In genomic region chr9:120690510-120690909, GRCm38 (mm10) we compare ENCODE assay signal across 9 mouse cellular contexts.
DNase-seq lines count a peak whose midpoint lies in the region; ATAC-seq and TF ChIP-seq lines count a peak whose summit lies in the region.
"Had no signal": no experiment of that assay in that cellular context is flagged by ENCODE, and none has a peak within 500 bp of the region (broad histone marks: within the 10 kb centered on the region; RNA-seq: fewer than 3 reads in every experiment).

No protein-coding gene starts in this region.

- TF ChIP-seq CTCF in left cerebral cortex, adult 2 months (IDR thresholded peaks at IDR 0.05), result no peak

- no peak overlapping the region for H3K9ac ChIP-seq in embryonic facial prominence, embryonic 14.5 days (ENCODE audit: low read depth, low read length)
- no peak overlapping the region for H3K9ac ChIP-seq in hindbrain, embryonic 15.5 days
- H3K9ac ChIP-seq in neural tube, embryonic 13.5 days, result no peak overlapping the region
- H3K9ac ChIP-seq: liver, postnatal 0 days had no signal

- H3K4me3 ChIP-seq in left cerebral cortex, adult 2 months, result no peak overlapping the region
- H3K4me3 ChIP-seq in embryonic facial prominence, embryonic 14.5 days (ENCODE audit: low read depth, low read length), result no peak overlapping the region
- H3K4me3 ChIP-seq in hindbrain, embryonic 15.5 days, result no peak overlapping the region
- no peak overlapping the region for H3K4me3 ChIP-seq in neural tube, embryonic 13.5 days

- H3K4me1 ChIP-seq in embryonic facial prominence, embryonic 14.5 days (ENCODE audit: control insufficient read depth, insufficient read depth, low read length), result peaks cover 35% of the 10 kb centered on the region
- peaks cover 36% of the 10 kb centered on the region for H3K4me1 ChIP-seq in hindbrain, embryonic 15.5 days (replicated peaks)
- peaks cover 48% of the 10 kb centered on the region for H3K4me1 ChIP-seq in neural tube, embryonic 13.5 days (replicated peaks)

- DNase-seq in left cerebral cortex, adult 2 months (ENCODE audit: extremely low spot score in 1 of 2, low spot score in 2 of 2), result no peak
- DNase-seq in left cerebral cortex, postnatal 14 days (ENCODE audit: low spot score in 2 of 2), result no peak
- DNase-seq in embryonic facial prominence, embryonic 14.5 days (ENCODE audit: low spot score), result no peak
- DNase-seq in urinary bladder, postnatal 25 days (ENCODE audit: low spot score), result no peak
- no peak for DNase-seq in cerebellum, adult 18-20 months
- DNase-seq: liver, postnatal 0 days had no signal

- WGBS in embryonic facial prominence, embryonic 14.5 days, result 10% methylated on average over 5 of the region's 5 CpGs
- WGBS in hindbrain, embryonic 15.5 days, result 31% methylated on average over 5 of the region's 5 CpGs
- 16% methylated on average over 5 of the region's 5 CpGs for WGBS in neural tube, embryonic 13.5 days

- intact Hi-C loops in left cerebral cortex, adult 2 months (cut with DNase I), result loop anchor here (2.0 to 5.0 kb wide), 2 partner anchors 42 to 247 kb away; no protein-coding TSS in a partner anchor
- intact Hi-C loops in left cerebral cortex, postnatal 14 days (cut with DNase I), result loop anchor here (5.0 kb wide), 1 partner anchor 247 kb away; no protein-coding TSS in a partner anchor

- peak overlapping the region; percentile 49 for H3K4me2 ChIP-seq in embryonic facial prominence, embryonic 14.5 days (ENCODE audit: low read depth, low read length)
- 0 out of 2 replicates have a peak overlapping the region, but pooled peaks have one; percentile 43 for H3K4me2 ChIP-seq in hindbrain, embryonic 15.5 days
- H3K4me2 ChIP-seq in neural tube, embryonic 13.5 days, result no peak overlapping the region

- no peak for ATAC-seq in embryonic facial prominence, embryonic 14.5 days (ENCODE audit: low read depth)
- no peak for ATAC-seq in hindbrain, embryonic 15.5 days (ENCODE audit: low FRiP score, low read depth)
- ATAC-seq in neural tube, embryonic 13.5 days (ENCODE audit: low read depth), result no peak
- ATAC-seq in erythroblast, adult 5-6 weeks (replicated peaks; ENCODE audit: low FRiP score, poor library complexity, severe bottlenecking), result no peak

- peak overlapping the region; percentile 84; the same call in 1 of the 2 replicates for H3K27ac ChIP-seq in left cerebral cortex, adult 2 months
- peak overlapping the region; percentile 98 for H3K27ac ChIP-seq in embryonic facial prominence, embryonic 14.5 days (replicated peaks; ENCODE audit: low read depth, low read length)
- peak overlapping the region; percentile 80 for H3K27ac ChIP-seq in hindbrain, embryonic 15.5 days (replicated peaks)
- H3K27ac ChIP-seq in neural tube, embryonic 13.5 days (replicated peaks), result peak overlapping the region; percentile 88

- H3K27me3 ChIP-seq in embryonic facial prominence, embryonic 14.5 days (replicated peaks; ENCODE audit: control insufficient read depth, insufficient read depth, low read length), result no peaks in the 10 kb centered on the region
- no peaks in the 10 kb centered on the region for H3K27me3 ChIP-seq in hindbrain, embryonic 15.5 days
- no peaks in the 10 kb centered on the region for H3K27me3 ChIP-seq in neural tube, embryonic 13.5 days

- no peaks in the 10 kb centered on the region for H3K9me3 ChIP-seq in embryonic facial prominence, embryonic 14.5 days (ENCODE audit: control insufficient read depth, low read length)
- H3K9me3 ChIP-seq in hindbrain, embryonic 15.5 days, result no peaks in the 10 kb centered on the region
- H3K9me3 ChIP-seq in neural tube, embryonic 13.5 days, result no peaks in the 10 kb centered on the region

- H3K36me3 ChIP-seq in embryonic facial prominence, embryonic 14.5 days (ENCODE audit: control insufficient read depth, insufficient read depth, low read length), result no peaks in the 10 kb centered on the region
- H3K36me3 ChIP-seq in hindbrain, embryonic 15.5 days, result no peaks in the 10 kb centered on the region
- H3K36me3 ChIP-seq in neural tube, embryonic 13.5 days, result no peaks in the 10 kb centered on the region
